Mouse (Mus musculus) myocyte (in vitro differentiated cells): Measurements from ENCODE around the gene Pde4d.

Experiments
- E2F4 ChIP-seq: IDR thresholded peaks from one replicate; pipeline ENCODE4 v1.6.1; 2011; ENCODE audit warnings: mild to moderate bottlenecking, control low read depth, moderate library complexity; ENCODE audit not compliant: insufficient read depth
- MYOG ChIP-seq, 3 experiments: IDR thresholded peaks; one replicate each; pipeline ENCODE4 v1.6.1; 2011; ENCODE audit warnings: control low read depth in 2 of 3, low read depth in 2 of 3, mild to moderate bottlenecking in 2 of 3; ENCODE audit not compliant: insufficient read length in 2 of 3, control insufficient read depth in 1 of 3, insufficient read depth in 1 of 3
- POLR2A ChIP-seq: IDR thresholded peaks from one replicate; pipeline ENCODE4 v1.6.1; 2011; ENCODE audit warnings: low read depth, mild to moderate bottlenecking, control low read depth, moderate library complexity; ENCODE audit not compliant: insufficient read length
- POLR2AphosphoS2 ChIP-seq: IDR thresholded peaks from one replicate; pipeline ENCODE4 v1.6.1; 2011; ENCODE audit warnings: low read depth, control low read depth; ENCODE audit not compliant: insufficient read length
- SRF ChIP-seq: IDR thresholded peaks from one replicate; pipeline ENCODE4 v1.6.1; 2011; ENCODE audit warnings: low read depth; ENCODE audit not compliant: control insufficient read depth, insufficient read length
- USF1 ChIP-seq: IDR thresholded peaks from one replicate; pipeline ENCODE4 v1.6.1; 2011; ENCODE audit warnings: low read depth, mild to moderate bottlenecking, control low read depth, moderate library complexity

DNA sequence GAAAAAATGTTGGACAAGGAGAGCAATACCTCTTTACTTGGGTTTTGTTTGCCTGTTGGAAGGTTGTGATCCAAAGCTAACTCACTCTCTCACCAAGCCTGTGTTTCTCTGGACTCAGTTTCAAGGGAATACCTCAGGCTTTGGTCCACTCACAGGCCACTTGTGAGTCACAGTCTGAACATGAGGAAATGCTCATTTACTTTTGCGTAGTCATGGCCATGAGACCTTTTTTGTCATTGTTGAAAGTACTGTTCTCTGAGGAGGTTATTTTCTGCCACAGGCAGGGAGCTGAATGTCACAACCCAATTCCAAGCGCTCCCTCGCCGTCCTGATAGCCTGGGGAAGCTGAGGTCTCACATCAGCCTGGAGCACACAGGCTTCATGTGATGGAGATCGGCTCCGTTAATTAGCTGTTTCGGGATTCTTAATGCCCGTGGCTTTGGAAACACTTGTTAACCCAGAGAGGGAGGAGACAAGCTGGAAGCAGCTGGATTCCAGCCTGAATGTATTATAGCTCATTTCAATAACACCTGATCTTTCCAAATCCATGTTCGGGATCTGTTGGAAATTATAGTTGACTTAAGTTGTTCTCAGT, 792.8 kb downstream of the Pde4d start:
- TF ChIP-seq POLR2A (peak; percentile 22), MYOG (IDR thresholded peaks at IDR 0.05; ENCODE audit: control insufficient read depth in 1 of 3, insufficient read depth in 1 of 3, insufficient read length in 2 of 3, low read depth in 2 of 3) (no peak), POLR2AphosphoS2 (no peak), SRF (no peak), USF1 (no peak), E2F4 (no peak)
